Comparison of ENCODE assay signal across 29 mouse cellular contexts in the genomic region with DNA sequence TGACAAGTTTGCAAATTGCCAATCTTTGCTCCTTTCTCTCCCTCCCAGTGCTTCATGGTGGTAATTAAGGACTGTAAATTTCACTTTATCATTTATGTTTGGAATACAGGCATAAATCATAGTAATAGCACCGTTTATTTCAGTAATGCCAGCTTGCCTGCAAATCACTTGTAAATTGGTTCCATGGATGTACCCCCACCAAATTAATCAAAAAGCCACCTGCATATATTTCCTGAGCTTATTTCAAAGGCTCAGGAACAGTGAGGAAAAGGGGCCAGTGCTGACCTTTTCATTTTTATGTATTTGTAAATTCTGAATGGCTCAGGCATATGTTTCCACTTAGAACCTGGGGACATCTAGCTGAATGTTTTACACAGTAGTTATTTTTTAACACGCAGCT.
A peak's percentile ranks its signal among the peaks of the same experiment; 100 is the strongest.
DNase-seq lines count a peak whose midpoint lies in the region; ATAC-seq and TF ChIP-seq lines count a peak whose summit lies in the region.
"Had no signal": no experiment of that assay in that cellular context is flagged by ENCODE, and none has a peak within 500 bp of the region (broad histone marks: within the 10 kb centered on the region; RNA-seq: fewer than 3 reads in every experiment).

No protein-coding gene starts in this region.

- H3K4me3 ChIP-seq in neural tube, embryonic 12.5 days: no peak overlapping the region
- H3K4me3 ChIP-seq in limb, embryonic 14.5 days (replicated peaks; ENCODE audit: low read length): no peak overlapping the region
- H3K4me3 ChIP-seq in hindbrain, embryonic 11.5 days (ENCODE audit: low read depth, low read length): no peak overlapping the region
- H3K4me3 ChIP-seq: embryonic facial prominence, embryonic 12.5 days; embryonic facial prominence, embryonic 15.5 days; heart, adult 2 months; heart, embryonic 10.5 days; heart, embryonic 13.5 days; hindbrain, embryonic 12.5 days; hindbrain, embryonic 15.5 days; intestine, embryonic 15.5 days had no signal

- 0 out of 2 replicates have a peak, but pooled peaks cover 3% of the 10 kb centered on the region for H3K9me3 ChIP-seq in neural tube, embryonic 12.5 days
- no peaks in the 10 kb centered on the region for H3K9me3 ChIP-seq in limb, embryonic 14.5 days (ENCODE audit: control insufficient read depth, low read length)
- no peaks in the 10 kb centered on the region for H3K9me3 ChIP-seq in hindbrain, embryonic 11.5 days (ENCODE audit: control insufficient read depth, low read length)
- H3K9me3 ChIP-seq: embryonic facial prominence, embryonic 12.5 days; embryonic facial prominence, embryonic 15.5 days; G1E; heart, embryonic 10.5 days; heart, embryonic 13.5 days; hindbrain, embryonic 12.5 days; hindbrain, embryonic 15.5 days; intestine, embryonic 15.5 days had no signal

- H3K4me2 ChIP-seq in neural tube, embryonic 12.5 days (replicated peaks): no peak overlapping the region
- no peak overlapping the region for H3K4me2 ChIP-seq in limb, embryonic 14.5 days (replicated peaks; ENCODE audit: low read depth, low read length, severe bottlenecking)
- no peak overlapping the region for H3K4me2 ChIP-seq in hindbrain, embryonic 11.5 days (replicated peaks; ENCODE audit: low read depth, low read length)
- H3K4me2 ChIP-seq: embryonic facial prominence, embryonic 12.5 days; embryonic facial prominence, embryonic 15.5 days; heart, embryonic 13.5 days; hindbrain, embryonic 12.5 days; hindbrain, embryonic 15.5 days; intestine, embryonic 15.5 days had no signal

- H3K27me3 ChIP-seq in neural tube, embryonic 12.5 days (replicated peaks): no peaks in the 10 kb centered on the region
- no peaks in the 10 kb centered on the region for H3K27me3 ChIP-seq in limb, embryonic 14.5 days (ENCODE audit: control insufficient read depth, insufficient read depth, low read length)
- H3K27me3 ChIP-seq in hindbrain, embryonic 11.5 days (ENCODE audit: control insufficient read depth, insufficient read depth, low read length): no peaks in the 10 kb centered on the region
- H3K27me3 ChIP-seq: CH12.LX; embryonic facial prominence, embryonic 12.5 days; embryonic facial prominence, embryonic 15.5 days; heart, embryonic 13.5 days; hindbrain, embryonic 12.5 days; hindbrain, embryonic 15.5 days; intestine, embryonic 15.5 days had no signal

- no peaks in the 10 kb centered on the region for H3K36me3 ChIP-seq in neural tube, embryonic 12.5 days
- H3K36me3 ChIP-seq in limb, embryonic 14.5 days (ENCODE audit: control insufficient read depth, insufficient read depth, low read length): no peaks in the 10 kb centered on the region
- no peaks in the 10 kb centered on the region for H3K36me3 ChIP-seq in hindbrain, embryonic 11.5 days (ENCODE audit: control insufficient read depth, insufficient read depth, low read length)
- H3K36me3 ChIP-seq: embryonic facial prominence, embryonic 12.5 days; embryonic facial prominence, embryonic 15.5 days; G1E; heart, embryonic 10.5 days; heart, embryonic 13.5 days; hindbrain, embryonic 12.5 days; hindbrain, embryonic 15.5 days; intestine, embryonic 15.5 days had no signal

- no peaks in the 10 kb centered on the region for H3K4me1 ChIP-seq in neural tube, embryonic 12.5 days
- H3K4me1 ChIP-seq in limb, embryonic 14.5 days (ENCODE audit: control insufficient read depth, insufficient read depth, low read length): no peaks in the 10 kb centered on the region
- no peaks in the 10 kb centered on the region for H3K4me1 ChIP-seq in hindbrain, embryonic 11.5 days (replicated peaks; ENCODE audit: control insufficient read depth, insufficient read depth, low read length)
- H3K4me1 ChIP-seq: embryonic facial prominence, embryonic 12.5 days; embryonic facial prominence, embryonic 15.5 days; heart, embryonic 10.5 days; heart, embryonic 13.5 days; hindbrain, embryonic 12.5 days; hindbrain, embryonic 15.5 days; intestine, embryonic 15.5 days had no signal

- H3K9ac ChIP-seq in neural tube, embryonic 12.5 days: no peak overlapping the region
- H3K9ac ChIP-seq in limb, embryonic 14.5 days (ENCODE audit: low read depth, low read length, severe bottlenecking): no peak overlapping the region
- H3K9ac ChIP-seq in hindbrain, embryonic 11.5 days (ENCODE audit: low read depth, low read length): no peak overlapping the region
- H3K9ac ChIP-seq: embryonic facial prominence, embryonic 12.5 days; embryonic facial prominence, embryonic 15.5 days; forebrain, postnatal 0 days; heart, embryonic 13.5 days; hindbrain, embryonic 12.5 days; hindbrain, embryonic 15.5 days; intestine, embryonic 15.5 days had no signal

- DNase-seq in embryo, embryonic 11.5 days (ENCODE audit: low read depth, low spot score): peak; percentile 7
- no peak for DNase-seq in embryo, embryonic 10.5 days (ENCODE audit: low spot score)
- DNase-seq in neural tube, embryonic 10.5 days (ENCODE audit: extremely low spot score, low spot score): no peak
- peak; percentile 3 for DNase-seq in limb, embryonic 14.5 days (ENCODE audit: low spot score)
- DNase-seq in hindbrain, embryonic 11.5 days (ENCODE audit: low spot score): no peak
- no peak for DNase-seq in lung, adult 18-20 months
- DNase-seq: adrenal gland, postnatal 10 days; adrenal gland, postnatal 36 days; B cell, adult 2 months; cerebellum, adult 18-20 months; cerebellum, adult 9-10 months; cerebellum, postnatal 14 days; forebrain, postnatal 0 days; gastrocnemius, postnatal 25 days; heart, adult 2 months; heart, postnatal 14 days; heart, postnatal 4 days had no signal

- no peak for TF ChIP-seq POLR2A in limb, embryonic 14.5 days (IDR thresholded peaks at IDR 0.05; ENCODE audit: borderline replicate concordance, extremely low read depth, insufficient read depth, insufficient read length)

- 73% methylated on average over 2 of the region's 2 CpGs for WGBS in neural tube, embryonic 12.5 days
- 15% methylated on average over 2 of the region's 2 CpGs for WGBS in limb, embryonic 14.5 days
- WGBS in hindbrain, embryonic 11.5 days: 74% methylated on average over 2 of the region's 2 CpGs

- no peak overlapping the region for H3K27ac ChIP-seq in neural tube, embryonic 12.5 days
- H3K27ac ChIP-seq in limb, embryonic 14.5 days (replicated peaks; ENCODE audit: low read depth, low read length): no peak overlapping the region
- H3K27ac ChIP-seq in hindbrain, embryonic 11.5 days (ENCODE audit: low read depth, low read length): no peak overlapping the region
- H3K27ac ChIP-seq: embryonic facial prominence, embryonic 12.5 days; embryonic facial prominence, embryonic 15.5 days; heart, adult 2 months; heart, embryonic 10.5 days; heart, embryonic 13.5 days; hindbrain, embryonic 12.5 days; hindbrain, embryonic 15.5 days; intestine, embryonic 15.5 days had no signal

- ATAC-seq in neural tube, embryonic 12.5 days (ENCODE audit: low FRiP score, low read depth): peak; percentile 29; the same call in 1 of the 2 replicates
- no peak for ATAC-seq in limb, embryonic 14.5 days (ENCODE audit: low FRiP score, low read depth)
- no peak for ATAC-seq in hindbrain, embryonic 11.5 days (ENCODE audit: low FRiP score)
- ATAC-seq: forebrain, embryonic 14.5 days; forebrain, postnatal 0 days; intestine, embryonic 15.5 days; Patski had no signal

Comparison
In these comparisons a context has a peak if more than half of its experiments do, and no peak if none do; other contexts are left out.
1. DNase-seq: peak in embryo, embryonic 11.5 days (single experiment) and limb, embryonic 14.5 days (single experiment); none in embryo, embryonic 10.5 days (single experiment), neural tube, embryonic 10.5 days (single experiment), hindbrain, embryonic 11.5 days (single experiment) and lung, adult 18-20 months (0 of 2).